Mouse (Mus musculus) thymus, adult 2 months (tissue): ENCODE measurements around the gene Cntnap4.

Source experiments
- CTCF ChIP-seq: fragments of 200-500 bp; IDR thresholded peaks from 2 replicates; pipeline ENCODE4 v1.5.1; 2012; ENCODE audit warnings: mild to moderate bottlenecking, control low read depth, low read length, moderate library complexity, borderline replicate concordance; ENCODE audit not compliant: control insufficient read depth, poor library complexity, insufficient read depth; ENCODE audit errors: extremely low read depth
- POLR2A ChIP-seq: fragments of 200-500 bp; IDR thresholded peaks from 2 replicates; pipeline ENCODE4 v1.6.1; 2012; ENCODE audit warnings: mild to moderate bottlenecking, low read length, control low read depth, moderate library complexity; ENCODE audit not compliant: control insufficient read depth, poor library complexity, insufficient read depth; ENCODE audit errors: extremely low read depth

DNA sequence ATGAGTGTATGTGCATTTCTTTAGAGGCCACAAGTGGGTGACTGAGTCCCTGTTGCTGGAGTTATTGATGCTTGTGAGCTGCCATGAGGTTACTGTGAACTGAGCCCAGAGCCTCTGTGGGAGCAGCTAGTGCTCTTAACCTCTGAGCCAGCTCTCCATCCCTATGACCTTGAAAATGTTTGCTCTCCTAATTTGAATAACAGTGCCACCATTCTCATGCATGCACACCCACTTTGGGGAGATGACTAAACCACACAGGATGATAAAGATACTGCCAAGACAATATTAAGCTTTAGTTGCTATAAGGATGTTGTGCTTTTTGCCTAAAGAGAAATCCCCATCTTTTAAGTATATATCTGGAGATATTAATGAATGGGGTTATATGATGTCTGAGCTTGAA lies 125.9 kb downstream of the Cntnap4 start:
- TF ChIP-seq CTCF (no peak), POLR2A (no peak)
